Mouse (Mus musculus) ES-Bruce4 (cell line): ENCODE measurements around the gene Zfp786. TPM values are rescaled to one million over a fixed set of nuclear protein-coding genes. Genes with fewer than 3 reads are reported as not detected.
"Not testable (repeated sequence)": the region's sequence is repeated elsewhere in the genome, so short reads cannot be mapped to it uniquely, and the experiment has no call there.

ENCODE experiments used
- H3K27ac ChIP-seq: 2 replicates; pipeline ENCODE4 v1.5.1; 2012; ENCODE audit warnings: low read length, inconsistent platforms; ENCODE audit not compliant: insufficient read depth
- H3K27me3 ChIP-seq: 2 replicates; pipeline ENCODE4 v1.6.1; 2012; ENCODE audit warnings: mild to moderate bottlenecking, low read length, inconsistent platforms; ENCODE audit not compliant: control insufficient read depth, poor library complexity, insufficient read depth, severe bottlenecking
- H3K36me3 ChIP-seq: 2 replicates; pipeline ENCODE4 v1.6.1; 2012; ENCODE audit warnings: inconsistent platforms, mild to moderate bottlenecking, low read length, moderate library complexity; ENCODE audit not compliant: control insufficient read depth, poor library complexity, insufficient read depth, severe bottlenecking
- H3K4me1 ChIP-seq: one replicate; pipeline ENCODE4 v1.8.1; 2011; ENCODE audit warnings: low read length; ENCODE audit not compliant: control insufficient read depth, insufficient read depth
- H3K4me3 ChIP-seq: 2 replicates; pipeline ENCODE4 v1.5.1; 2011; ENCODE audit warnings: low read depth, mild to moderate bottlenecking, low read length
- H3K9ac ChIP-seq: 2 replicates; pipeline ENCODE4 v1.6.1; 2012; ENCODE audit warnings: low read depth, mild to moderate bottlenecking, inconsistent platforms; ENCODE audit not compliant: poor library complexity, severe bottlenecking
- H3K9me3 ChIP-seq: replicated peaks from 2 replicates; pipeline ENCODE4 v1.6.1; 2012; ENCODE audit warnings: mild to moderate bottlenecking, low read length, inconsistent platforms; ENCODE audit not compliant: control insufficient read depth, poor library complexity, insufficient read depth, severe bottlenecking
- CTCF ChIP-seq: IDR thresholded peaks from one replicate; pipeline ENCODE4 v1.8.1; 2011; ENCODE audit warnings: low read depth, low read length
- EP300 ChIP-seq: IDR thresholded peaks from 2 replicates; pipeline ENCODE4 v1.6.1; 2011; ENCODE audit warnings: low read depth, low read length; ENCODE audit not compliant: insufficient read depth
- POLR2A ChIP-seq: IDR thresholded peaks from one replicate; pipeline ENCODE4 v1.8.1; 2011; ENCODE audit warnings: low read length; ENCODE audit not compliant: insufficient read depth
- polyA plus RNA-seq: library from polyadenylated mRNA; stranded (reverse); fragments of >200 nt; gene quantifications from 2 replicates; pipeline ENCODE4 v1.2.4, GENCODE M21; 2011; ENCODE audit warnings: low read depth; ENCODE audit not compliant: missing spikeins, insufficient read depth, insufficient read length

The Zfp786 gene
- polyA plus RNA-seq, 1 experiment, result 0.67 TPM

DNA sequence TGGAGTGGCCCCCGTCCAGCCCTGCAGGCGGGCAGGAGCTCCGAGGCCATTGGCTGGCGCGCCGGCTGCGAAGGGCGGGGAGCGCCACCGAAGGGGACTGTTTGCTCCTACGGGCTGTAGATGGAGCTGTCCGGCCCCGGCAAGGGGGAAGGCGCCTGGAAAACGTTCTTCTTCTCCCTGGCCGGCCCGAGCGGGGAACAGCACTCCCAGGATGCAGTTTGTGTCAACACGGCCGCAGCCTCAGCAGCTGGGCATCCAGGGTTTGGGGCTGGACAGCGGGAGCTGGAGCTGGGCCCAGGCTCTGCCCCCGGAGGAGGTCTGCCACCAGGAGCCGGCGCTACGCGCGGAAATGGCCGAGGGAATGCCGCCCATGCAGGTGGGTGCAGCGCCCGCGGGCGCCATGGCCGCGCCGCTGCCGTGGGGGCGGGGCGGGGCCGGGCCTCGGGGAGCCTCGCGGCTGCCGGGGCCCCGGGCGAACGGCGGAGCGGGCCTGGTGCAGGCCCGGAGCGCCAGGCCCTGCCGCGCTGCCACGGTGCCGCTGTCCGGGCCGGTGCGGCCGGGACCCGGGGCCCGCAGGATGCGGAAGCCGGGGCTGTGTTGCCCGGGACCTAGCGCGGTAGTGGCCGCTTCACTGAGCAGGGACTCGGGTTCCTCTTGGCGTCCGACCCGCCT lies 46.9 kb upstream of the Zfp786 start:
- peak overlapping the region; percentile 46; the same call in 1 of the 2 replicates for H3K27ac ChIP-seq
- TF ChIP-seq CTCF (peak; percentile 48), POLR2A (no peak), EP300 (no peak)
- peak overlapping the region; percentile 83 for H3K4me3 ChIP-seq
- no peaks in the 10 kb centered on the region for H3K27me3 ChIP-seq
- no peaks in the 10 kb centered on the region for H3K9me3 ChIP-seq
- no peaks in the 10 kb centered on the region for H3K36me3 ChIP-seq
- H3K9ac ChIP-seq, result peak overlapping the region; percentile 86
- H3K4me1 ChIP-seq, result no peaks in the 10 kb centered on the region

DNA sequence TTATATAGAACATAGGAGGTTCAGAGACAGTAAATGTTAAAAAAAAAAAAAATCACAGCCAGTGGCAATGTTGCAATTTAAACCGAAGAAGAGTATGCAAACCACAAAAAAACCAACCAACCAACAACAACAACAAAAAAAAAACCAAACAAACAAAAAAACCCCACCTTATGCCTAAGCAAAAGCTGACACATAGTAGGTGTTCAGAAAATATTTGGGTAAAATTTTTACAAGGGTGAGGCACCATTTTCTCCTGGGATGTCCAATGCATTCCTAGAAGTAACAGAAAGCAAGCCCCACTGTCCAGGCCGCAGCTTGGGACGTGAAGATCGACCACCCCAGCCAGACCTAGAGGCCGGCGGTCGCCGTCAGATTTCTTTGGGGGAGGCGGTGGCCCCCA lies 46.4 kb upstream of the Zfp786 start, which contains the start of gene Zfp282:
Gene Zfp282, plus strand, starts transcription at position 147 of the 400 bp plus-strand sequence.
- Histone ChIP-seq H3K27ac (peak within 1 kb of the TSS; percentile 46; the same call in 1 of the 2 replicates), H3K4me1 (no peaks in the 10 kb centered on the region), H3K4me3 (peak within 1 kb of the TSS; percentile 83), H3K9ac (peak within 1 kb of the TSS; percentile 86), H3K9me3 (no peaks in the 10 kb centered on the region), H3K27me3 (no peaks in the 10 kb centered on the region), H3K36me3 (no peaks in the 10 kb centered on the region)
- TF ChIP-seq CTCF (no peak), EP300 (no peak), POLR2A (no peak)

DNA sequence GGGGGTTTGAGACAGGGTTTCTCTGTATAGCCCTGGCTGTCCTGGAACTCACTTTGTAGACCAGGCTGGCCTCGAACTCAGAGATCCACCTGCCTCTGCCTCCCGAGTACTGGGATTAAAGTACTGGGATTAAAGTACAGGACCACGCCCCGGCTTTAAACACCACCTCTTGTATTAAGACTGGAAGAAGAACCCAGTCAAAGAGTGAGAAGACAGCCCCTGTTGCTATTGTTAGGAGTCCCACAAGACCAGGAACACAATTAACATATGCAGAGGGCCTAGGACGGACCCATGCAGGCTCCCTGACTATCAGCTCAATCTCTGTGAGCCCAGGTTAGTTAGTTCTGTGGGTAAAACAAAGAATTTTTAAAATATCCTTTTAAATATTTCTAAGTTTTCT lies 41.6 kb upstream of the Zfp786 start:
- no peaks in the 10 kb centered on the region for H3K36me3 ChIP-seq
- no peaks in the 10 kb centered on the region for H3K4me1 ChIP-seq
- H3K9ac ChIP-seq, result no peak overlapping the region
- TF ChIP-seq CTCF, result no peak
- TF ChIP-seq EP300, result no peak
- no peak for TF ChIP-seq POLR2A
- no peaks in the 10 kb centered on the region for H3K9me3 ChIP-seq
- H3K27ac ChIP-seq, result no peak overlapping the region
- no peak overlapping the region for H3K4me3 ChIP-seq
- no peaks in the 10 kb centered on the region for H3K27me3 ChIP-seq

DNA sequence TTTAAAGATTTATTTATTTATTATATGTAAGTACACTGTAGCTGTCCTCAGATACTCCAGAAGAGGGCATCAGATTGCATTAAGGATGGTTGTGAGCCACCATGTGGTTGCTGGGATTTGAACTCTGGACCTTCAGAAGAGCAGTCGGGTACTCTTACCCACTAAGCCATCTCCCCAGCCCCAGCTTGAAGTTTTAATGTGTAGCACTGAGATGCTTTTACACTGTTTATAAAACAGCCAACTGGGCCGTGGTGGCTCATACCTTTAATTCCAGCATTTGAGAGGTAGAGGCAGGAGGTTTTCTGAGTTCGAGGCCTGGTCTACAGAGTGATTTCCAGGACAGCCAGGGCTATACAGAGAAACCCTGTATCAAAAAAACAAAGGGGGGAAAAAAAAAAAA lies 27.1 kb upstream of the Zfp786 start:
- not testable (repeated sequence) for H3K4me1 ChIP-seq, H3K27ac ChIP-seq, H3K36me3 ChIP-seq, H3K9ac ChIP-seq, H3K9me3 ChIP-seq, H3K4me3 ChIP-seq, H3K27me3 ChIP-seq

DNA sequence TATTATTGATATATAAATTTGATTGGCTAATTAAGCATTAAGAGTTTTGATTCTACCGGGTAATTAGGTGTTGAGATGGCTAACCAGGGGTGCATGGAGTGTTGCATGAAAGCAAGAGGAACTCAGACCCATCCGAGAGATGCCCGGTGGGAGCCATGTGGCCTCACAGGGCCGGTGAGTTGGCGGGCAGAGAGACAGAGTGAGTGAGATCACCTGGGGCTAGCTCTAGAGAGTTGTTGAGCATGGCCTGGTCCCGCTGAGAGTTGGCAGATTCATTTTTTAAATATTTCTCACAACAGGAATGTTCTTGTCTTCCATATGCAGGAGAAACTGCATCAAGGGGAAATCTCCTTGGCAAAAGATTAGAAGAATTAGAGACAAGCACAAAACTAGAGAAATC lies 26.6 kb upstream of the Zfp786 start:
- no peak for TF ChIP-seq CTCF
- no peak for TF ChIP-seq POLR2A
- no peak for TF ChIP-seq EP300
- H3K27me3 ChIP-seq, result no peaks in the 10 kb centered on the region
- no peaks in the 10 kb centered on the region for H3K4me1 ChIP-seq
- no peak overlapping the region for H3K4me3 ChIP-seq
- H3K27ac ChIP-seq, result no peak overlapping the region
- peaks cover 6% of the 10 kb centered on the region for H3K9me3 ChIP-seq
- H3K9ac ChIP-seq, result no peak overlapping the region
- no peaks in the 10 kb centered on the region for H3K36me3 ChIP-seq

DNA sequence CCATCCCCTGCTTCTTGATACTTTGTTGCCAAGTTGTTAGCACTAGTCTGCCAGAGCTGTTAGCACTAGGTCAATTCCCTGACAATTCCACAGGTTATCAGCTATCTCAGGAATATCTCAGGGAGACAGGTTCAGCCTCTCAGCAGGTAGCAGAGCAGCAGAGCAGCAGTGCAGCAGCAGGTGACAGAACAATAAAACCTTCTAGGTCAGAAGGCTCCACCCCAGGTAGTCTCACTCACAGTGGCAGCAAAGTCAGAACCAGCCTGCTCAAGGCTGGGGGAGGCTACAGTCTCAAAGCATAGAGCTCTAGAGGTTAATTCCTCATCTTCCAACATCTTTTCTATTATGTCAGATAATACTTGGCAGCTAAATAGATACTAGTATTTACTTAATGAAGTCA lies 15.1 kb upstream of the Zfp786 start:
- TF ChIP-seq CTCF (no peak), EP300 (no peak), POLR2A (no peak)
- Histone ChIP-seq H3K27ac (no peak overlapping the region), H3K27me3 (no peaks in the 10 kb centered on the region), H3K9ac (no peak overlapping the region), H3K4me3 (no peak overlapping the region), H3K36me3 (no peaks in the 10 kb centered on the region), H3K9me3 (no peaks in the 10 kb centered on the region), H3K4me1 (no peaks in the 10 kb centered on the region)
